Mouse (Mus musculus) adrenal gland (tissue): ENCODE measurements around the gene Acer2.
"Not testable (repeated sequence)": the region's sequence is repeated elsewhere in the genome, so short reads cannot be mapped to it uniquely, and the experiment has no call there.

Experiments
- intact Hi-C: fragments of 180-260 bp; cut with DNase I; formaldehyde crosslinking; loops from one replicate; pipeline ENCODE4 v1.15.1; 2025
- long read RNA-seq, 2 experiments: library from polyadenylated mRNA; unstranded; transcript quantifications; one replicate each; pipeline ENCODE4 v2.0.0; 2020; ENCODE audit warnings: borderline replicate concordance in 1 of 2; ENCODE audit not compliant: insufficient replicate concordance in 1 of 2

The Acer2 gene
- long read RNA-seq, experiment 1, partial matches to known transcripts, result 1 of 10 reads
- long read RNA-seq, experiment 1, other reads (novel, unspliced or antisense), result 7 of 10 reads
- long read RNA-seq, experiment 2, partial matches to known transcripts, result 0 of 5 reads
- long read RNA-seq, experiment 2, other reads (novel, unspliced or antisense), result 4 of 5 reads

DNA sequence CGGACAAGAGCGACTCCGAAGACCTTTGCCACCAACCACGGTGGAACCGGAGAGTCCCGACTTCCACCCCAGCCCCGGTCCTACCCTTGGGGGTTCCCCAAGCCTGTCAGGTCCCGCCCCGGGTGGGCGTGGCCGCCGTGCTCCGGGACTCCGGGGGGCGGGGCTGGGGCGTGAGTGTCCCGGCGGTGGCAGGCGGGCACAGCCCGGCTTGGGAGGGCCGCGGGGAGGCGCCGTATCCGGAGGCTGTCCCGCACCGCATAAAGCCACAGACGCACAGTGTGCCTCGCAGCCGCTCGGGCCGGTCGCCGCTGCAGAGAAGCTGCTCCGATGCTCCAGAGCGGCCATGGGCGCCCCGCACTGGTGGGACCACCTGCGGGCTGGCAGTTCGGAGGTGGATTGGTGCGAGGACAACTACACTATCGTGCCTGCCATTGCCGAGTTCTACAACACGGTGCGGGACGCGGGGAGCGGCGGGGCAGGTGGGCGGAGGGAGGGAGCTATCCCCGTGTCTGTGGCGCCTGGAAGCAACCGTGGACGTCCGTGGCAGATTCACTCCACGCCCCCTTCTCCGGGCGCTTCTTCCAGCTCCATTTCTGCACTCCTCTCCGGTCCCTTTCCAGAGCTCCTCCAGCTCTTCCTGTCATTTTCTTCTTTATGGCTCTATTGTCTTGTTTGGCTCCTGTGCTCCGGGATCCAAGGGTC lies at the start of gene Acer2:
Acer2 (plus strand) TSS at position 251 of the 702 bp plus-strand sequence.
- intact Hi-C loops, result loop anchor here (2.0 kb wide), 1 partner anchor 17 kb away; the partner anchor contains the start of gene Rps6

DNA sequence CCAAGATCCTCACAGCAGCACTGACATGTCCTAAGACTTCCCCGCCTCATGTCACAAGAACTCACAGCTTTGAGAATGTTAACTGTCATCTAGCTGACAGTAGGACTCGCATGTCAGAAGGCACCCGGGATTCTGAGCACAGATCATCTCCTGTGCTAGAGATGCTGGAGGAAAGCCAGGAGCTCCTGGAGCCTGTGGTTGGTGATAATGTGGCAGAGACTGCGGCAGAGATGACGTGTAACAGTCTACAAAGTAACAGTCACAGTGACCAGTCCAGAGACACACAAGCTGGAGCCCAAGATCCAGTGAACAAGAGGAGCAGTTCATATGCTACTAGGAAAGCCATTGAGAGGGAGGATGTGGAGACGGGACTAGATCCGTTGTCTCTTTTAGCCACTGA lies 49.1 kb upstream of the Acer2 start:
- intact Hi-C loops, result loop anchor here (10.0 kb wide), 1 partner anchor 100 kb away; no protein-coding TSS in a partner anchor

DNA sequence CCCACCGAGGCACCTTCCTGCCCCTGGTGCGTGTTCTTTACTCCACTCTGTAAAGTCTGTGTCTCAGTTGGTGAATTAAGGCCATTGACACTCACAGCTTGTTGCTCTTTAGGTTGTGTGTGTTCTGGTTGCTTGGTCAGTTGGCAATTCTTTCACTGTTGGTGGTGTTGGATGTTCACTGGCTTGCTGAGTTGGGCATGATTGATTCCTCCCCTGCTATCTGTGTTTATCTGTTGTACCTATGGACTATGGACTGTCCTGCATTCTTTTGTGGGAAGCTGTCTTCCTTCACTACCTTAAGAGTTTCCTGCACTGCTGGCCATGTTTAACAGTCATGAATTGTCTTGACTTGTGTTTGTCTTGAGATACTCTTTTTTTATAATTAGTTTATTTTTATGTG lies 42.3 kb upstream of the Acer2 start:
- intact Hi-C loops, result no loop called here

DNA sequence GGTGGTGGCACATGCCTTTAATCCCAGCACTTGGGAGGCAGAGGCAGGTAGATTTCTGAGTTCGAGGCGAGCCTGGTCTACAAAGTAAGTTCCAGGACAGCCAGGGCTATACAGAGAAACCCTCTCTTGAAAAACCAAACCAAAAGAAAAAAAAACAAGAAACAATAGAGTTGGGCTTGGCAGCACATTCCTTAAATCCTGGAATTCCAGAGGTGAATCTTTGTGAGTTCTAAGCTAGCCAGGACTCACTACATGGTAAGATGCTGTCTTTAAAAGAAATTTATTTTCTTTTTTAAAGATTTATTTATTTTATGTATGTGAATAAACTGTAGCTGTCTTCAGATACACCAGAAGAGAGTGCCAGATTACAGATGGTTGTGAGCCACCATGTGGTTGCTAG lies 33.1 kb upstream of the Acer2 start:
- intact Hi-C loops, result not testable (repeated sequence)

DNA sequence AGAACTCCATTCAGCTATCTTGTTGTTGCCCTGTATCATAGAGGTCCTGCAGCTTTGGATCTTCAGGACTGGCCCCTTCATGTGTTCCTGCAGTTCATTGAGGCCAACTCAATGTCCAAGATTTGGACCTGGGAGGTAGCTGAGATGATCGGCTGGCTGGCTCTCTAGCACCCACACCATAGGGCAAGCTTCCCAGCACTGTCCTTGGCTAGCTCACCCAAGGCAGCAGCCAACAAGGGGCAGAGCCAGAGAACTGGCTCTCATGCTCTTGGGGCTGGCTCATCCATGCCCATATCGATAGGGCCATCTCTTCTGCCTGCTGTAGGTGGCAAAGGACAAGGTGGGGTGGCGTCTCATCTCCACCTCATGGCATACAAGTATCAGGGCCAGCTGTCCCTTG lies 28.8 kb upstream of the Acer2 start:
- intact Hi-C loops, result no loop called here

DNA sequence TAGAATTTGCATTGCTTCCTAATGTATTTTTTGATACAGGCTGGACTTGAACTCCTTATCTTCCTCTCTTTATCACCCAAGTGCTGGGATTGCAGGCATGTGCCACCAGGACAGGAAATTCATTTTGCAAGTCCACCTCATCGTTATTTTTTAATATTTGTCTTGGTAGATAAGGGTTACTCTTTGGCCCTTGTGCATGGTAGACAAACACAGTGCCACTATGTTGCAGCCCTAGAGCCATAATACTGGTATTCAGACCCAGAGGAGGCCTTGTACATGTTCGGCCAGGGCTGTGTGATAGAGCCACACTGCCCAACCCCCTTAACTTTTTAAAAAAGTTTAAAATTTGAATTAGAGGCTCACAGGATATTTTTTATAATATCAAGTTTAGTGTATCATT lies 26.9 kb upstream of the Acer2 start:
- intact Hi-C loops, result no loop called here

DNA sequence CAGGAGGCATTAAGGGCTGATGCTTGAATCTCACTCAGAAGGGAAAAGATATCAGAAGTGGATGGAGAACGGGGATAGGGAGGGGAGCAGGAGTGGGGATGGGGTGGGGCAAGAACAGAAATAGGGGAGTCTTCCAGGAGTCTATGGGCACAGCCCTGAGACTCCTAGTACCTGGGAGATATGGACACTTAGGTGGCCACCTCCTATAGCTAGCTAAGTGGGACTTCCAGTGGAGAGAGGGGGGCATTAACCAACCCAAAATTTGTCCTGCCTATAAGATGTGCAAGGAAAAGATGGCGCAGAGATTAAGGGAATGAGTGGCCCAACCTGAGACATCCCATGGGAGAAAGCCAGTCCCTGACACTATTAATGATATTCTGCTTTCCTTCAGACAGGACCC lies 22.9 kb upstream of the Acer2 start:
- intact Hi-C loops, result no loop called here

DNA sequence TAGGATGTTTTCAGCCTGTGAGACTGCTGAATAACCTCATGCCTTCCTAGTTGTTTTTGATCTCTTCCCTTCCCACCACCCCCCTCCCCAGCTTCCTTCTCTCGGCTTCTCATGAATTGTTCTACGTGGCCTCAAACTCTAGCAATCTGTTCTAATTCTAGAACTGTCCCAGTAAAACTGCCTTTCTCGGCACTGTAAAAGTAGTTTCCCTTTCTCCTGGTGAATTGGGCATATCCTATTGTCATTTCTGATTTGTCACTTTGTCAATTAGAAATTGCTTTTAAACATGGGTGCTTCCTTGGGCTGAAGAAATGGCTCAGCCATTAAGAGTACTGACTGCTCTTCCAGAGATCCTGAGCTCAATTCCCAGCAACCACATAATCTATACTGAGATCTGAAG lies 22.2 kb upstream of the Acer2 start:
- intact Hi-C loops, result no loop called here

DNA sequence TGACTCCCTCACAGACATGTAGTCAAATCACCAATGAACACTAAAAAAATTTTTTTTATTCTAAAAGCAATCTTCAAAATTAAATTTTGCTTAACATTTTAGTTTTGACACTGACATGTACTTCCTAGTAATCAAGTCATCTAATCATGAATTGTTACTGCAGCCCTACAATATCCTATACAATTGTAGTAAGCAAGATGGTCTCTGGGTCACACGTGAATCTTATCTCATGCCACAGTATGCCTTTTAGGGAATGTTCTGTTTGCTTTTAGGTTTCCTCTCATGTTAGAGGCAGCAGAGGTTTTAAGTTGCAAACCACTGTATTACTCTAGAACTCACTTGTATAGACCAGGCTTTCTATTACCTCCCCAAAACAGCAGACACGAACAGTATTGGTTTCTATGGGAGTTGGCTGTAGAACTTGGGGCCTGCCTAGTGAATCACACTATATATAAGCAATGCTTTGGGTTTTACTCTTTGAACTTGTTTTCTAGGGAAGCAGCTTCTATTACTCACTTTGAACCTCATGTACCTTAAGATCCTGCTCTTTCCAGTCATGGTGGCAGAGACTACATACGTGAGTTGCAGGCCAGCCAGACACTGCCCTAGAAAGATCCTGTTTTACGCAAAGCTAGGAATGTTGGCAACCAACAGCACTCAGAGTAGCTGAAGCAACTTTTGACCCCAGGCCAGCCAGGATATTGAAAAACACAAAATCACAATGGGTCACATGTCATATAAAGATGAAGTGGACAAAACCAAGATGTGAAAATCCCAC lies 21.2 kb upstream of the Acer2 start:
- intact Hi-C loops, result no loop called here

DNA sequence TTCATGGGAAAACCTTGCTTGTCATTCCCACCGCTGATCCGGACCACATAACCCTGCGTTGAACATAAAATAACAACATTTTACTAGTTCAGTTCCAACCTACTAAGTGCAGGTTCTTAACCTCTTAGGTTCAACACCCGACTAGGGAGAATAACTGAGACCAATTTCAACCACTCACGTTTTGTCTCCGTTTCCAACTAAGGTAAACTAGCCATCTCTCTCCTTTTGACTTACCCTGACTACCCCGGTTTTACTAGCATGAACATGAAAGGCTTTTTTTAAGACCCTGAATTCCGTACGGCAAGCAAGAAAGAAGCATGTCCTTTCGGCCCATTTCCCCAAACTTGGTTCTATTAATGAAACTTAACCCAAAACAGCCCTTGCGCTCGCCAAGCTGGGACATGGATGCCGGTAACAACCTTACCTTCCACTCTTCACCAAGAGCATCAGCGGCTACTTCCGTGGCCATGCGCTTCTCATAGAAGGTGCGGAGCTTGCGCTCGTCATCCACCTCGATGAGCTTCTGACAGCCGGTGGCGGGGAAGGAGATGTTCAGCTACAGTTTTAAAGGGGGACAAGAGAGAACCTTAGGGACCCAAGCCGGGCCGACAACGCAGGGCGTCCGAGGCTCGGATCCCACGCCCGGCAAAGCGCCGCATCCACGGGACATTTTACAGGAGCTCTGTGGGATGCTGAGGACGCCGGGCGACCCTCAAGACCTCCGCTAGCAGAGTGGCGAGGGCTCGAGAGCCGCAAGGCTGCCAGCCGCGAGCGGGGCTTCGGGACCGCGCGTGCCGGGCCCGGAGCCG lies 17.7 kb upstream of the Acer2 start:
- intact Hi-C loops, result loop anchor here (2.0 kb wide), 1 partner anchor 18 kb away; the partner anchor contains the start of gene Acer2

DNA sequence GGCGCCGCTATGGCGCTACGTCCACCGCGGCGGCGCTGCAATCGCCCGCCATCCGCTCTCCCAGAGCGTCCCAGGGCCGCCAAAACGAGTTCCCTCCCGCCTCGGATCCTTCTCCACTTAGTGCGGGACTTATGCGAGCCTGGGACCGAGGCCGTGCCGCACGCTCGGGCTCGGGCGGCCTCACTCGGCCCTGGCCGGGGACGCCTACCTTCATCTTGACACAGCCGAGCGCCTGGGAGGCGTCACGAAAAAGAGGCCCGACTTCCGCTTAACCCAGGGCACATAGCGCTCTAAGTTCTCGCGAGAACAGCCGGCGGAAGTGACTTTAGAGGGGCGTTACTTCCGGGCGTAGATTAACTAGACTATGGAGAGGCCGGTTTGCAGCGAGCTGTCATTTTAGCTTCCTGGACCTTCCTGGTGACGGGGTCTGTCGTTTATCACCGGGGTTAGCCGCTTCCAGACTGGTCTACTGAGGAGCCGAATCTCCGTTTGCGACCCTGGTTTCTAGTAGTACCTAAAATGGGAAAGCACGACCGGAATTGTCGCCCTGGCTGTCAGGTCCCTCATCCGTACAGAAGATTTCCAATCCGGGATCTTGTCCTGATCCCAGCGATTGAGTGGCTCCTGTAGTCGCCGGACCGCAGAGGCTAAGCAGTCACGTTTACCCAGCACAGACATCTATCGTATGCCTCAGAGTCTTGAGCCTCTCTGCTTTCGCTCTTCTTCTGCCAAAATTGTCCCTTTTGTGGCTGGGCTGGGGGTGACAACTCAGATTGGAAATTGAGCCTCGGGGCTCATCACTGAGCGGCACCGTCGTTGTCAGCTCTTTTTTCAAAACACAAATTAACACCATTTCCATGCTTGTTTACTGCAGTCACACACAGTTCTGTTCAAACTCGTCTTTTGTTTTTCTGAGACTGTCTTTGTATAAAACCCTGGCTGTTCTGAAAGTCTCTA lies 16.8 kb upstream of the Acer2 start, which contains the start of gene Rps6:
Rps6 (minus strand) TSS at position 300 of the 957 bp plus-strand sequence.
- intact Hi-C loops, result loop anchor here (2.0 kb wide), 1 partner anchor 17 kb away; the partner anchor contains the start of gene Acer2

DNA sequence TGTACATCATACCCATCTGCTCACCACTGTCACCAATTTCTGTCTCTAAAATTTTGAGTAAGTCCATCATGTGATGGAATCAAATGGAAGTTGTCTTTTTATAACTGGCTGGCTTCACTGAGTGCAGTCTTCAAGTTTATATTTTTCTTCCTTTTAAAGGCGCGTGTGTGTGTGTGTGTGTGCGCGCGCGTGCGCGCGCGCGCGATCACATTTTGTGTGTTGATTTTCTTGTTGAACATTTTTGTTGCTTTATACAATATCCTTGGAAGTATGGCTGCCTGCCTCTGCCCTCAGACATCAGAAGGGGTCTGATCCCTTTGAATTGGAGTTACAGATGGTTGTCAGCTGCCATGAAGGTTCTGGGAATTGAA lies 16.1 kb upstream of the Acer2 start:
- intact Hi-C loops, result no loop called here

DNA sequence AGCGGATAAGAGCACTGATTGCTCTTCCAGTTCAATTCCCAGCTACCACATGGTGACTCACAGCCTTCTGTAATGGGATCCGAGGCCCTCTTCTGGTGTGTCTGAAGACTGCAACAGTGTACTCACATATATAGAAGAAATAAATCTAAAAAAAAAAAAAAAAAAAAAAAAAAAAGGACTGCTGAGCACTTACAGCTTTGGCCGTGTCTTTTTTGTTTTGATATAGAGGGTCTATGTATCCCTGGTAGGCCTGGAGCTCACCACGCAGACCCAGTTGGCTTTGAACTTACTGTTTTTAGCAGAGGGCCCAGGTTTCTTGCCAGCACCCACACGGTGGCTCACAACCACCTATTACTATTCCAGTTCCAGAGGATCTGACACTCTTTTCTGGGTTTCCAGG lies 10.1 kb upstream of the Acer2 start:
- intact Hi-C loops, result no loop called here

DNA sequence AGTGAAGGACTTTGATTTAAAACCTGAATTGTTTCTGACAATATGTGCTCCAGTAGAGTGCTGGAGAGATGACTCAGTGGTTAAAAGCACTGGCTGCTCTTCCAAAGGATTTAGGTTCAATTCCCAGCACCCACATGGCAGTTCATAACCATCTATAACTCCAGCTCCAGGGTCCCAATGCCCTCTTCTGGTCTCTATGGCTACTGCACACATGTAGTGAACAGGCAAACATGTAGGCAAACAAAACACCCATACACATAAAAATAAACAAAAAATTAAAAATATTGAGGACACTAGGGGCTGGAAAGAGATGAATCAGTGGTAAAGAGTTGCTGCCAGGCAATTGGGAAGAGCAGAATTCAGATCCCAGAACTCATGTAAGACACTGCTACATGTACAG lies 2.2 kb upstream of the Acer2 start:
- intact Hi-C loops, result no loop called here

DNA sequence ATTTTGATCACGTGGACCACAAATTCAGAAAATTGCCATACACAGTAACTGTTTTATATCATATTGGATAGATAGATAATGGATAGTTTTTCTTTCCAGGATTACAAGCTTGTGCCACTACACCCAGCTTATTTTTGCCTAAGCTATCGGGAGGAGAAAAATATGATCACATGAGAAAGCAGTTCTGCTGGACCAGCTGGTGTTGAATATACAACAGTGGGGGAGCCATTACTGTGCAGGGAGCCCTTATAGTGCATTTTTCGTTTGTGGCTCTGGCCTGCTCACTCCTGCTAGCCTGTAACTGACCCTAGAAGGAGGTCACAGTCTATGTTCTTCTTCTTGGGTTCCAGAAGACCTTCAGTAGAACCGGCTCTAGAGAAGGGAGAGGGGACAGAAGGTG lies 1.1 kb upstream of the Acer2 start:
- intact Hi-C loops, result no loop called here

DNA sequence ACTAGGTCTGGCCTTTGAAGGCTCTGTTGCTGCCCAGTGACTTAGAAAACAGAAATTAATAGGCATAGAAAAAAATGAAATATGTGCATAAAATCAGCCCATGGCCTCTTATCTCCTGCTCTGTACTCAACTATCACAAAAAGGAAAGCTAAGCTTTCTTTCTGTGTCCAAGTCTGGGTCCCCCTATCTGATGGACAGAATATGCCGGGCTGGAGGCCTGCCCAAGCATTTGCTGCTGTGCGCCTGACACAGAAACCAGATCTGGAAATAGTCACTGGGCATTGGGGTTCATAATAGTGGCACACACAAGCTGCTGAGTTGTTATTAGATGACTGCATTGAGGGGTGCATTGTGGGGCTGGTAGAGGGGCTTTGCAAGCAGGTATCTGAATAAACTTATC lies 5.3 kb downstream of the Acer2 start:
- intact Hi-C loops, result no loop called here

DNA sequence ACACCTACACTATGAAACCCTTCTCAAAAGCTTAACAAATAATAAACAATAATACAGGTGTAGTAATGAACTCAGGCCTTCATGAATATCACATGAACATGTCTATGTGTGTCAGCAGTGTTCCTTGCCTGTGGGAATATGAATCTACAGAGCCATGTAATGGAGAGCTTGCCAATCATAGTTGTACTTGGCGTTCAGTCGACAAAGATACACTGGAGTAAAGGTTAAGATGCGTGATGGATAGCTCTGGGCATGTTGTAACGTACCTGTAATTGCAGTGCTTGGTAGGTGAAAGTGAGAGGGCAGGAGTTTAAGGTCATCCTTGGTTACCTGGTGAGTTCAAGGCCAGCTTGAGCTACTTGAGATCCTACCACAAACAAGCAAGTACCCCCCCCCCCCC lies 7.0 kb downstream of the Acer2 start:
- intact Hi-C loops, result no loop called here

DNA sequence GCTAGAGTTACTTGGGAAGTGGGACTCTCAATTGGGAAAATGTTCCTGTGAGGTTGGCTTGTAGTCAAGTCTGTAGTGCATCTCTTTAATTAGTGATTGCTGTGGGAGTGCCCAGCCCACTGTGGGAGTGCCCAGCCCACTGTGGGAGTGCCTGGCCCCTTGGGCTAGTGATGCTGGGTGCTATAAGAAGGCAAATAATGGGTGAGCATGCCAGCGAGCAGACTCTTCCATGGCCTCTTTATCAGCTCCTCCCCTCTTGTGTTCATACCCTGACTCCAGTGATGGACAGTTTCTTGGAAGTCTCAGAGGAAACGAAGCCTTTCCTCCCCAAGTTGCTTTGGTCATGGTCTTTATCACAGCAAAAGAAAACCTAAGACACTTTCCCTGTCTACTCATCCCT lies 8.2 kb downstream of the Acer2 start:
- intact Hi-C loops, result no loop called here

DNA sequence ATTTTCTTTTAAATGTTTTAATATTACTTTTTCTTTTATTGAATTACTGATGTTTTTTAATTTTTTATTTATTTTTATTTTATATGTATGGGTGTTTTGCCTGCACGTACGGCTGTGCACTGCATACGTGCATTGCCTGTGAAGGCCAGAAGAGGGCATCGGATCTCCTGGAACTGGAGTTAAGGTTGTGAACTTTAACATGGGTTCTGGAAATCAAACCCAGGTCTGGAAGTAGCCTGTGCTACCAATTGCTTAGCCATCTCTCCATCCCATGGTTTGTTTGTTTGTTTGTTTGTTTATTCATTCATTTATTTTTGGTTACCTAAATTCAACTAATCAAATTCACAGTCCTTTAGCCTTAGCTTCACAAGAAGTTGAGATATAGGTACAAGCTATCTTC lies 10.7 kb downstream of the Acer2 start:
- intact Hi-C loops, result loop anchor here (2.0 kb wide), 1 partner anchor 38 kb away; no protein-coding TSS in a partner anchor

DNA sequence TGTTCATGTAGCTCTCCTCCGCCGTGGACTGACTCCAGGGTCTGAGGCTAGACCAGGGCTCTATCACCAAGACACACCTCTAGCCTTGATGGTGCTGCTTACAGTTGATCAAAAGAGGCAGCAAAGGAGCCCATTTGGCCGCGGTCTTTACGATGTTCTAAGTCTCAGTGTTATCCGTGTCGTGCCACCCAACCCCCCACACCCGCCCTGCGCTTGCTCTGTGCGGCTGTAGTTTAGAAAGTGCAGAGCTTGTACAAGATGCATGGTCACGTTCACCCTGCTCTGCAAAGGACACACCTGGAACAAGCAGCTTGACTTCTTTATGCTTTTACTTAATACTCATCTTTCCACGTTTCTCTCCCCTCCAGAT lies 11.6 kb downstream of the Acer2 start:
- intact Hi-C loops, result loop anchor here (2.0 kb wide), 1 partner anchor 37 kb away; no protein-coding TSS in a partner anchor
